Mouse (Mus musculus) c-Kit-negative CD71-positive TER-119-positive erythroid progenitor cells, embryonic 14.5 days (primary cell): ENCODE results near the gene Nedd9.

Source experiments
- DNase-seq: peaks from one replicate; pipeline ENCODE4 v3.0.0-alpha.2; 2013; ENCODE audit warnings: low read depth, low spot score

Nedd9 gene

GRCm38 (mm10) chr13:41491981-41492702 is 5.0 kb upstream of the Nedd9 start:
- no peak for DNase-seq

GRCm38 (mm10) chr13:41491522-41491921 is 4.4 kb upstream of the Nedd9 start:
- DNase-seq = no peak

GRCm38 (mm10) chr13:41490282-41490681 is 3.1 kb upstream of the Nedd9 start:
- no peak for DNase-seq

- DNase-seq = no peak
Observed at GRCm38 (mm10) chr13:41489705-41490275, 2.6 kb upstream of the Nedd9 start.

GRCm38 (mm10) chr13:41487409-41487743 is 214 bp upstream of the Nedd9 start:
- DNase-seq = no peak

GRCm38 (mm10) chr13:41483966-41484365 is 3.2 kb downstream of the Nedd9 start:
- no peak for DNase-seq

- no peak for DNase-seq
Observed at GRCm38 (mm10) chr13:41482408-41483011, 4.7 kb downstream of the Nedd9 start.

- no peak for DNase-seq
Observed at GRCm38 (mm10) chr13:41479737-41480435, 7.3 kb downstream of the Nedd9 start.

GRCm38 (mm10) chr13:41476216-41476615 is 10.9 kb downstream of the Nedd9 start:
- DNase-seq = no peak

- DNase-seq = no peak
Observed at GRCm38 (mm10) chr13:41474365-41474764, 12.8 kb downstream of the Nedd9 start.

- DNase-seq = no peak
Observed at GRCm38 (mm10) chr13:41473504-41473903, 13.7 kb downstream of the Nedd9 start.

- no peak for DNase-seq
Observed at GRCm38 (mm10) chr13:41472878-41473424, 14.2 kb downstream of the Nedd9 start.

- no peak for DNase-seq
Observed at GRCm38 (mm10) chr13:41468277-41468676, 18.9 kb downstream of the Nedd9 start.

- no peak for DNase-seq
Observed at GRCm38 (mm10) chr13:41467036-41467435, 20.1 kb downstream of the Nedd9 start.

GRCm38 (mm10) chr13:41466616-41467015 is 20.5 kb downstream of the Nedd9 start:
- DNase-seq = no peak

- no peak for DNase-seq
Observed at GRCm38 (mm10) chr13:41466191-41466590, 21.0 kb downstream of the Nedd9 start.

- DNase-seq = no peak
Observed at GRCm38 (mm10) chr13:41461418-41461817, 25.7 kb downstream of the Nedd9 start.

- DNase-seq = no peak
Observed at GRCm38 (mm10) chr13:41459683-41460286, 27.4 kb downstream of the Nedd9 start.

GRCm38 (mm10) chr13:41458709-41459108 is 28.5 kb downstream of the Nedd9 start:
- DNase-seq = no peak

GRCm38 (mm10) chr13:41457798-41458390 is 29.3 kb downstream of the Nedd9 start:
- no peak for DNase-seq

- DNase-seq = no peak
Observed at GRCm38 (mm10) chr13:41457030-41457797, 29.9 kb downstream of the Nedd9 start.
